Mouse (Mus musculus): ENCODE measurements around the gene Cyp2c68. TPM values are rescaled to one million over a fixed set of nuclear protein-coding genes. Genes with fewer than 3 reads are reported as not detected.
"Not testable (repeated sequence)": the region's sequence is repeated elsewhere in the genome, so short reads cannot be mapped to it uniquely, and the experiment has no call there.

Cyp2c68 gene
- total RNA-seq, 1 experiment = not detected

GRCm38 (mm10) chr19:39652381-39652780, 88.5 kb downstream of the Cyp2c68 start:
- Histone ChIP-seq H3K9ac (ENCODE audit: insufficient read depth, low read depth, low read length, poor library complexity, severe bottlenecking) (no peak overlapping the region), H3K9me3 (ENCODE audit: control insufficient read depth, insufficient read depth, low read depth, low read length) (peaks cover 6% of the 10 kb centered on the region), H3K4me3 (ENCODE audit: insufficient read depth in 1 of 2, low read depth in 1 of 2, low read length in 2 of 2, poor library complexity in 1 of 2, severe bottlenecking in 1 of 2) (no peak overlapping the region), H3K27ac (ENCODE audit: insufficient read depth, low read depth, low read length, poor library complexity, severe bottlenecking) (no peak overlapping the region), H3K4me1 (ENCODE audit: control insufficient read depth in 2 of 2, insufficient read depth in 2 of 2, low read length in 2 of 2, poor library complexity in 1 of 2) (no peaks in the 10 kb centered on the region), H3K36me3 (ENCODE audit: control insufficient read depth, insufficient read depth, low read length, poor library complexity, severe bottlenecking) (no peaks in the 10 kb centered on the region)
- in situ Hi-C loops (cut with MboI; ENCODE audit: low sequenced_read_pairs in 2 of 2, unreplicated experiment in 2 of 2) = no loop called here
- no peak for DNase-seq (ENCODE audit: low read depth, low spot score)
- TF ChIP-seq HCFC1 (IDR thresholded peaks at IDR 0.05; ENCODE audit: borderline replicate concordance, insufficient read depth, low read length) (no peak), ZNF384 (IDR thresholded peaks at IDR 0.05; ENCODE audit: low read depth, low read length) (no peak), ZC3H11A (IDR thresholded peaks at IDR 0.05; ENCODE audit: borderline replicate concordance, low read depth, low read length) (no peak), MAFK (IDR thresholded peaks at IDR 0.05; ENCODE audit: insufficient read depth, low read depth, low read length) (no peak), CHD2 (IDR thresholded peaks at IDR 0.05; ENCODE audit: low read depth, low read length) (no peak)

GRCm38 (mm10) chr19:39648938-39649337, 91.9 kb downstream of the Cyp2c68 start, which contains the start of gene Cyp2c67:
Gene Cyp2c67, minus strand, starts transcription at chr19:39649051.
- TF ChIP-seq CHD2 (IDR thresholded peaks at IDR 0.05; ENCODE audit: low read depth, low read length) = no peak
- no peak for TF ChIP-seq HCFC1 (IDR thresholded peaks at IDR 0.05; ENCODE audit: borderline replicate concordance, insufficient read depth, low read length)
- no peak for TF ChIP-seq ZC3H11A (IDR thresholded peaks at IDR 0.05; ENCODE audit: borderline replicate concordance, low read depth, low read length)
- TF ChIP-seq ZNF384 (IDR thresholded peaks at IDR 0.05; ENCODE audit: low read depth, low read length) = no peak
- TF ChIP-seq MAFK (IDR thresholded peaks at IDR 0.05; ENCODE audit: insufficient read depth, low read depth, low read length) = no peak

GRCm38 (mm10) chr19:39647519-39647918, 93.3 kb downstream of the Cyp2c68 start:
- H3K36me3 ChIP-seq (ENCODE audit: control insufficient read depth, insufficient read depth, low read length, poor library complexity, severe bottlenecking) = no peaks in the 10 kb centered on the region
- in situ Hi-C loops (cut with MboI; ENCODE audit: low sequenced_read_pairs in 2 of 2, unreplicated experiment in 2 of 2) = no loop called here
- H3K9me3 ChIP-seq (ENCODE audit: control insufficient read depth, insufficient read depth, low read depth, low read length) = no peaks in the 10 kb centered on the region
- TF ChIP-seq MAFK (IDR thresholded peaks at IDR 0.05; ENCODE audit: insufficient read depth, low read depth, low read length) (no peak), ZC3H11A (IDR thresholded peaks at IDR 0.05; ENCODE audit: borderline replicate concordance, low read depth, low read length) (no peak), ZNF384 (IDR thresholded peaks at IDR 0.05; ENCODE audit: low read depth, low read length) (no peak), CHD2 (IDR thresholded peaks at IDR 0.05; ENCODE audit: low read depth, low read length) (no peak), HCFC1 (IDR thresholded peaks at IDR 0.05; ENCODE audit: borderline replicate concordance, insufficient read depth, low read length) (no peak)
- no peak overlapping the region for H3K27ac ChIP-seq (ENCODE audit: insufficient read depth, low read depth, low read length, poor library complexity, severe bottlenecking)
- no peak overlapping the region for H3K4me3 ChIP-seq (ENCODE audit: insufficient read depth in 1 of 2, low read depth in 1 of 2, low read length in 2 of 2, poor library complexity in 1 of 2, severe bottlenecking in 1 of 2)
- DNase-seq (ENCODE audit: low read depth, low spot score) = no peak
- no peaks in the 10 kb centered on the region for H3K4me1 ChIP-seq (ENCODE audit: control insufficient read depth in 2 of 2, insufficient read depth in 2 of 2, low read length in 2 of 2, poor library complexity in 1 of 2)
- H3K9ac ChIP-seq (ENCODE audit: insufficient read depth, low read depth, low read length, poor library complexity, severe bottlenecking) = no peak overlapping the region

More at GRCm38 (mm10) chr19:39648938-39649337, 91.9 kb downstream of the Cyp2c68 start, which contains the start of gene Cyp2c67:
- DNase-seq (ENCODE audit: low read depth, low spot score) = no peak
- H3K36me3 ChIP-seq (ENCODE audit: control insufficient read depth, insufficient read depth, low read length, poor library complexity, severe bottlenecking) = no peaks in the 10 kb centered on the region
- H3K4me3 ChIP-seq (ENCODE audit: insufficient read depth in 1 of 2, low read depth in 1 of 2, low read length in 2 of 2, poor library complexity in 1 of 2, severe bottlenecking in 1 of 2) = no peak within 1 kb of the TSS
- in situ Hi-C loops (cut with MboI; ENCODE audit: low sequenced_read_pairs in 2 of 2, unreplicated experiment in 2 of 2) = no loop called here
- H3K27ac ChIP-seq (ENCODE audit: insufficient read depth, low read depth, low read length, poor library complexity, severe bottlenecking) = no peak within 1 kb of the TSS
- H3K9me3 ChIP-seq (ENCODE audit: control insufficient read depth, insufficient read depth, low read depth, low read length) = peaks cover 5% of the 10 kb centered on the region
- H3K4me1 ChIP-seq (ENCODE audit: control insufficient read depth in 2 of 2, insufficient read depth in 2 of 2, low read length in 2 of 2, poor library complexity in 1 of 2) = no peaks in the 10 kb centered on the region
- H3K9ac ChIP-seq (ENCODE audit: insufficient read depth, low read depth, low read length, poor library complexity, severe bottlenecking) = no peak within 1 kb of the TSS

GRCm38 (mm10) chr19:39644551-39644950, 96.3 kb downstream of the Cyp2c68 start:
- H3K9me3 ChIP-seq (ENCODE audit: control insufficient read depth, insufficient read depth, low read depth, low read length); H3K36me3 ChIP-seq (ENCODE audit: control insufficient read depth, insufficient read depth, low read length, poor library complexity, severe bottlenecking); H3K9ac ChIP-seq (ENCODE audit: insufficient read depth, low read depth, low read length, poor library complexity, severe bottlenecking); in situ Hi-C loops (cut with MboI; ENCODE audit: low sequenced_read_pairs in 2 of 2, unreplicated experiment in 2 of 2); DNase-seq (ENCODE audit: low read depth, low spot score); H3K27ac ChIP-seq (ENCODE audit: insufficient read depth, low read depth, low read length, poor library complexity, severe bottlenecking); H3K4me1 ChIP-seq (ENCODE audit: control insufficient read depth in 2 of 2, insufficient read depth in 2 of 2, low read length in 2 of 2, poor library complexity in 1 of 2); H3K4me3 ChIP-seq (ENCODE audit: insufficient read depth in 1 of 2, low read depth in 1 of 2, low read length in 2 of 2, poor library complexity in 1 of 2, severe bottlenecking in 1 of 2): not testable (repeated sequence)

Other genes with a start within 250 kb of the Cyp2c68 start
- gene Cyp2c39, start 230.2 kb downstream of the Cyp2c68 start, total RNA-seq (2012; rRNA removed) = not detected in 2 replicates
- not detected in 2 replicates for gene Cyp2c67, start 92.0 kb downstream of the Cyp2c68 start, total RNA-seq (2012; rRNA removed)
- not detected in 2 replicates for gene Cyp2c40, start 71.8 kb upstream of the Cyp2c68 start, total RNA-seq (2012; rRNA removed)
- gene Cyp2c69, start 145.7 kb upstream of the Cyp2c68 start, total RNA-seq (2012; rRNA removed) = 0.22 and 0.63 TPM in 2 replicates